Mouse (Mus musculus): ENCODE data around the gene Yy1. TPM values are rescaled to one million over a fixed set of nuclear protein-coding genes. Genes with fewer than 3 reads are reported as not detected.

Gene Yy1
- polyA plus RNA-seq, 1 experiment from 2014 or later, result 17.6 TPM

- 80% methylated on average over 4 of the region's 4 CpGs for WGBS
- Histone ChIP-seq H3K27me3 (ENCODE audit: control insufficient read depth, insufficient read depth, low read length) (no peaks in the 10 kb centered on the region), H3K4me3 (ENCODE audit: low read depth, low read length) (no peak overlapping the region), H3K9me3 (ENCODE audit: control insufficient read depth, low read length) (no peaks in the 10 kb centered on the region), H3K36me3 (ENCODE audit: control insufficient read depth, insufficient read depth, low read length) (peaks cover 2% of the 10 kb centered on the region; the same call in 1 of the 2 replicates), H3K27ac (ENCODE audit: low read depth, low read length) (no peak overlapping the region), H3K4me2 (ENCODE audit: low read depth) (no peak overlapping the region), H3K9ac (ENCODE audit: low read length) (no peak overlapping the region), H3K4me1 (ENCODE audit: control insufficient read depth, insufficient read depth, low read length) (peaks cover 7% of the 10 kb centered on the region; the same call in 1 of the 2 replicates)
- DNase-seq (ENCODE audit: low spot score) (no peak), ATAC-seq (ENCODE audit: insufficient read depth, low FRiP score, low TSS enrichment) (no peak)
Observed at GRCm38 (mm10) chr12:108849488-108850022, 56.8 kb downstream of the Yy1 start.

- no peaks in the 10 kb centered on the region for H3K36me3 ChIP-seq (ENCODE audit: control insufficient read depth, insufficient read depth, low read length)
- 57% methylated on average over 8 of the region's 8 CpGs for WGBS
- no peaks in the 10 kb centered on the region for H3K9me3 ChIP-seq (ENCODE audit: control insufficient read depth, low read length)
- H3K4me1 ChIP-seq (ENCODE audit: control insufficient read depth, insufficient read depth, low read length), result peaks cover 7% of the 10 kb centered on the region; the same call in 1 of the 2 replicates
- no peak overlapping the region for H3K4me3 ChIP-seq (ENCODE audit: low read depth, low read length)
- H3K27me3 ChIP-seq (ENCODE audit: control insufficient read depth, insufficient read depth, low read length), result no peaks in the 10 kb centered on the region
- DNase-seq (ENCODE audit: low spot score) (no peak), ATAC-seq (ENCODE audit: insufficient read depth, low FRiP score, low TSS enrichment) (no peak)
- H3K9ac ChIP-seq (ENCODE audit: low read length), result no peak overlapping the region
- H3K27ac ChIP-seq (ENCODE audit: low read depth, low read length), result no peak overlapping the region
- no peak overlapping the region for H3K4me2 ChIP-seq (ENCODE audit: low read depth)
Observed at GRCm38 (mm10) chr12:108850129-108850528, 57.4 kb downstream of the Yy1 start.

DNA sequence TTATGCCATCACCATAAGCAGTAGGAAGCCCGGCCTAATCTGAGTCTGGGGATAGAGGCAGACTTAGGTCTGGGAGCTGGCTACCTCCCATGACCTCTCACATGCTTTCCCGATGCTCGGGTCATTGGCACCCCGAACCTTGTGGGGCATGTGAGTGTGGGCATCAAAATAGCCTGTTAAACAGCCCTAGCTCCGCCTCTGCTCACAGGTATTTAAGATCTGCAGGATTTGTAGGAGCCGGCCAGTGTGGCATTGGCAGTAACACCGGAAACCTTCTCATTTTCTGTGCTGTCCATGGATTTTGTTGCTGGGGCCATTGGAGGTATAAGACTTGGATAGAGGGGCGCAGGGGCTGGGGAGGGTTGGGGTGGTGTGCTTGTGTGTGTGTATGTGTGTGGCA is 58.1 kb downstream of the Yy1 start:
- no peak overlapping the region for H3K4me3 ChIP-seq (ENCODE audit: low read depth, low read length)
- DNase-seq (ENCODE audit: low spot score), result no peak
- 92% methylated on average over 8 of the region's 8 CpGs for WGBS
- H3K36me3 ChIP-seq (ENCODE audit: control insufficient read depth, insufficient read depth, low read length), result no peaks in the 10 kb centered on the region
- H3K9me3 ChIP-seq (ENCODE audit: control insufficient read depth, low read length), result no peaks in the 10 kb centered on the region
- ATAC-seq (ENCODE audit: insufficient read depth, low FRiP score, low TSS enrichment), result no peak
- no peak overlapping the region for H3K27ac ChIP-seq (ENCODE audit: low read depth, low read length)
- peaks cover 7% of the 10 kb centered on the region; the same call in 1 of the 2 replicates for H3K4me1 ChIP-seq (ENCODE audit: control insufficient read depth, insufficient read depth, low read length)
- H3K4me2 ChIP-seq (ENCODE audit: low read depth), result no peak overlapping the region
- H3K9ac ChIP-seq (ENCODE audit: low read length), result no peak overlapping the region
- H3K27me3 ChIP-seq (ENCODE audit: control insufficient read depth, insufficient read depth, low read length), result no peaks in the 10 kb centered on the region

- H3K27ac ChIP-seq (ENCODE audit: low read depth, low read length), result no peak overlapping the region
- WGBS, result 88% methylated on average over 7 of the region's 8 CpGs
- peaks cover 7% of the 10 kb centered on the region; the same call in 1 of the 2 replicates for H3K4me1 ChIP-seq (ENCODE audit: control insufficient read depth, insufficient read depth, low read length)
- ATAC-seq (ENCODE audit: insufficient read depth, low FRiP score, low TSS enrichment) (no peak), DNase-seq (ENCODE audit: low spot score) (no peak)
- H3K9me3 ChIP-seq (ENCODE audit: control insufficient read depth, low read length), result no peaks in the 10 kb centered on the region
- H3K9ac ChIP-seq (ENCODE audit: low read length), result no peak overlapping the region
- H3K4me3 ChIP-seq (ENCODE audit: low read depth, low read length), result no peak overlapping the region
- H3K27me3 ChIP-seq (ENCODE audit: control insufficient read depth, insufficient read depth, low read length), result no peaks in the 10 kb centered on the region
- no peak overlapping the region for H3K4me2 ChIP-seq (ENCODE audit: low read depth)
- no peaks in the 10 kb centered on the region for H3K36me3 ChIP-seq (ENCODE audit: control insufficient read depth, insufficient read depth, low read length)
Observed at GRCm38 (mm10) chr12:108852822-108853221, 60.0 kb downstream of the Yy1 start.

DNA sequence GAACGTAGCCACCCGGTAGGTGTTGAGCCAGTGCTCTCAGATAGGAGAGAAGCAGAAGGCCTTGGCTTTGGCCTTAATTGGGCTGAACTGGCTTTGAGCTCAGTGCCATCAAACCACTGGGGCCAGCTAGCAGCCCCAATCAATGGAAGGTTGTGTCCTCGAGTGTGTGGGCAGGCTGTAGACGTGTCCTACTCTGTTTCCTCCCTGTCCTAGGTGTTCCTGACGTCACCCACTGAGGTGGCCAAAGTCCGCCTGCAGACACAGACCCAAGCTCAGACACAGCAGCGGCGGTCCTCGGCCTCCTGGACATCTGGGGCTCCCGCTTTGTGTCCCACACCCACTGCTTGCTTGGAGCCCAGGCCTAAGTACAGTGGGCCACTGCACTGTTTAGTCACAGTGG is 62.3 kb downstream of the Yy1 start:
- Histone ChIP-seq H3K9ac (ENCODE audit: low read length) (no peak overlapping the region), H3K27me3 (ENCODE audit: control insufficient read depth, insufficient read depth, low read length) (no peaks in the 10 kb centered on the region), H3K9me3 (ENCODE audit: control insufficient read depth, low read length) (no peaks in the 10 kb centered on the region), H3K4me2 (ENCODE audit: low read depth) (no peak overlapping the region), H3K4me3 (ENCODE audit: low read depth, low read length) (no peak overlapping the region), H3K4me1 (ENCODE audit: control insufficient read depth, insufficient read depth, low read length) (peaks cover 5% of the 10 kb centered on the region; the same call in 1 of the 2 replicates), H3K27ac (ENCODE audit: low read depth, low read length) (no peak overlapping the region), H3K36me3 (ENCODE audit: control insufficient read depth, insufficient read depth, low read length) (no peaks in the 10 kb centered on the region)
- WGBS, result 92% methylated on average over 10 of the region's 10 CpGs
- ATAC-seq (ENCODE audit: insufficient read depth, low FRiP score, low TSS enrichment) (no peak), DNase-seq (ENCODE audit: low spot score) (no peak)

DNA sequence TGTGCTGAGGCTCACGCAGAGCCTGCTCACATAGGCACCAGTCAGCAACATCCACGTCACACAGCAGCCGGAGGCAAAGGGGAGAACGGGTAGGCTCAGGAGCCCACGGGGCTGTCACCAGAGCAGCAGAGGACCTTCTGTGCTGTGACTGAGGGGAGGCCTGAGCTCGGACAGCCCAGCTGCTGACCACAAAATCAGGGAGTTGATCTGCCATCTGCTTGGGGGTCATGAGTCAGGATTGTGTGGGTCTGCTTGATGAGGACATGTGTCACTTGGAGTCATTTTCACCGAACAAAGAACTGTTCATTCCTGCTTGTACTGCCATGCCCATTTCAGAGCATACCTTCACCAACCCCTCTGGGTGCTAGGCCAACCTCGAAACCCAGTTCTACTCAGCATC is 63.4 kb downstream of the Yy1 start:
- Histone ChIP-seq H3K36me3 (ENCODE audit: control insufficient read depth, insufficient read depth, low read length) (peaks cover 5% of the 10 kb centered on the region), H3K27me3 (ENCODE audit: control insufficient read depth, insufficient read depth, low read length) (no peaks in the 10 kb centered on the region), H3K27ac (ENCODE audit: low read depth, low read length) (no peak overlapping the region), H3K9me3 (ENCODE audit: control insufficient read depth, low read length) (no peaks in the 10 kb centered on the region), H3K4me3 (ENCODE audit: low read depth, low read length) (no peak overlapping the region), H3K4me2 (ENCODE audit: low read depth) (no peak overlapping the region), H3K9ac (ENCODE audit: low read length) (no peak overlapping the region), H3K4me1 (ENCODE audit: control insufficient read depth, insufficient read depth, low read length) (no peaks in the 10 kb centered on the region)
- 88% methylated on average over 8 of the region's 8 CpGs for WGBS
- DNase-seq (ENCODE audit: low spot score) (no peak), ATAC-seq (ENCODE audit: insufficient read depth, low FRiP score, low TSS enrichment) (no peak)

- no peaks in the 10 kb centered on the region for H3K4me1 ChIP-seq (ENCODE audit: control insufficient read depth, insufficient read depth, low read length)
- WGBS, result 93% methylated on average over 7 of the region's 7 CpGs
- H3K27ac ChIP-seq (ENCODE audit: low read depth, low read length), result no peak overlapping the region
- no peak overlapping the region for H3K4me2 ChIP-seq (ENCODE audit: low read depth)
- H3K4me3 ChIP-seq (ENCODE audit: low read depth, low read length), result no peak overlapping the region
- H3K9ac ChIP-seq (ENCODE audit: low read length), result no peak overlapping the region
- ATAC-seq (ENCODE audit: insufficient read depth, low FRiP score, low TSS enrichment) (no peak), DNase-seq (ENCODE audit: low spot score) (no peak)
- H3K9me3 ChIP-seq (ENCODE audit: control insufficient read depth, low read length), result no peaks in the 10 kb centered on the region
- no peaks in the 10 kb centered on the region for H3K27me3 ChIP-seq (ENCODE audit: control insufficient read depth, insufficient read depth, low read length)
- peaks cover 7% of the 10 kb centered on the region for H3K36me3 ChIP-seq (ENCODE audit: control insufficient read depth, insufficient read depth, low read length)
Observed at GRCm38 (mm10) chr12:108857109-108857508, 64.3 kb downstream of the Yy1 start.

DNA sequence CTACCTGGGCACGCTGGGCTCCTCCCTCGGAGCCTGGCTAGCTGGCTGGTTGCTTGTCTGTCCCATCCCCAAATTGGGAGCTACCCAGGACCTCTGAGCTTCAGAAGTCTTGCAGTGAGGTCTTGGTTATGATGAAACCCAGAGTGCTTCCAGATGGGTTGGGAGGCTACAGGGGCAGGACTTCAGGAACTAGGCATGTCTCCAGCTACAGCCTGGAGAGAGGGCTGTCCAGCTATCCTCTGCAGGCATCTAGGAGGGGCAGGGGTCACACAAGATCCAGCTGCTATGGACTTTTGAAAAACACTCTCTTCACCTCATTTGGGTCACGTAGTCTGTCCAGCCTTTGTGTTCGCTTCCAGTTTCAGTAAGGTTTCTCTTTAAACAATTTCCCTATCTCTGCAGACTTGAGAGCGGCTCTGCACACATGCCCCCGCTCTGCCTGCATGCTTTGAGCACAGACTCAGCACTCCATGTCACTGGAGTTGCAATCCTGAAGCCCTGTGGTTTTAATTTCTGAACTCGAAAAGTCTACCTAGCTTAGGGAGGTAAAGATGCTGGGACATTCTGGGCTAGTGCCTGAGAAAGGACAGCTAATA is 64.9 kb downstream of the Yy1 start:
- no peak overlapping the region for H3K4me2 ChIP-seq (ENCODE audit: low read depth)
- ATAC-seq (ENCODE audit: insufficient read depth, low FRiP score, low TSS enrichment), result no peak
- H3K4me1 ChIP-seq (ENCODE audit: control insufficient read depth, insufficient read depth, low read length), result no peaks in the 10 kb centered on the region
- H3K9ac ChIP-seq (ENCODE audit: low read length), result no peak overlapping the region
- H3K36me3 ChIP-seq (ENCODE audit: control insufficient read depth, insufficient read depth, low read length), result peaks cover 7% of the 10 kb centered on the region
- no peaks in the 10 kb centered on the region for H3K9me3 ChIP-seq (ENCODE audit: control insufficient read depth, low read length)
- H3K27me3 ChIP-seq (ENCODE audit: control insufficient read depth, insufficient read depth, low read length), result no peaks in the 10 kb centered on the region
- no peak overlapping the region for H3K4me3 ChIP-seq (ENCODE audit: low read depth, low read length)
- no peak for DNase-seq (ENCODE audit: low spot score)
- H3K27ac ChIP-seq (ENCODE audit: low read depth, low read length), result no peak overlapping the region
- WGBS, result 82% methylated on average over 7 of the region's 7 CpGs

DNA sequence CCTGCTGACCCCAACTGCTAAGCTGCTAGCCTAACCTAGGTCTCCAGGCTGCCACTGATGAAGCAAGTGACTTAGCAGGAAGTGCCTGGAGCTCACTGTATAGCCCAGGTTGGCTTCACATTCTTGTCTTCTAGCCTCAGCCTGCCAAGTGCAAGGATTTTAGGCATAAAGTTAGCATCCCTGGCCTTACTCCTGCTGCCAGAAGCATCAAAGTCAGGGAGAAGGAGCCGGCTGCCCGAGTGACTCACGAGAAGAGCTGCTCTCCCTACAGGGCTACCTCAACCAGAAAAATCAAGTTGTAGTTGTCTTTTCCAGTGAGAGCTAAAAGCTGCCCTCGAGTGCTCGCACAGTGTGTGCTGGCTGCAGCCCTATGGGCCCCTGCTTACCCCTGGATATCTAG is 65.7 kb downstream of the Yy1 start:
- H3K4me2 ChIP-seq (ENCODE audit: low read depth), result no peak overlapping the region
- 85% methylated on average over 5 of the region's 5 CpGs for WGBS
- no peaks in the 10 kb centered on the region for H3K4me1 ChIP-seq (ENCODE audit: control insufficient read depth, insufficient read depth, low read length)
- no peak for ATAC-seq (ENCODE audit: insufficient read depth, low FRiP score, low TSS enrichment)
- peaks cover 10% of the 10 kb centered on the region for H3K36me3 ChIP-seq (ENCODE audit: control insufficient read depth, insufficient read depth, low read length)
- no peak for DNase-seq (ENCODE audit: low spot score)
- no peaks in the 10 kb centered on the region for H3K27me3 ChIP-seq (ENCODE audit: control insufficient read depth, insufficient read depth, low read length)
- no peaks in the 10 kb centered on the region for H3K9me3 ChIP-seq (ENCODE audit: control insufficient read depth, low read length)
- H3K9ac ChIP-seq (ENCODE audit: low read length), result no peak overlapping the region
- no peak overlapping the region for H3K27ac ChIP-seq (ENCODE audit: low read depth, low read length)
- no peak overlapping the region for H3K4me3 ChIP-seq (ENCODE audit: low read depth, low read length)
